ENCODE assay signal across 15 mouse cellular contexts in the genomic region with DNA sequence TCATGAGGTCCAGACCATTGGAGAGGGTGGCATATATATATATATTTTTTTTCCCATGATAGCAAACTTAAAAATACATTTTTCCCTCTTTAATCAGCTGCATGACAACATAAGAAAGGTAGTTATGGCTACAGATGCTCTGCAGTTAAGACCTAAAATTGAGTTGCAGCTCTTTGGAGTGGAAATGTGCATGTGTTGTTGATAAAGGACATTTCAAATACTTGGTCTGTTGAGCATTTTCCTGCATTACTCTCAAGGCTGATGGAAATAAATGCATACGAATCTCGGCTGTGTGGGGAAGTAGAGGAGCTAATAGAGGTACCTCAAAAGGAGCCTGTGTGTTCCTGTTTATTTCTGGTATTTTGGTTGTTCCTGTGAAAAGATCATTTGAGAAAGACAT.
DNase-seq lines count a peak whose midpoint lies in the region; ATAC-seq and TF ChIP-seq lines count a peak whose summit lies in the region.
"Had no signal": no experiment of that assay in that cellular context is flagged by ENCODE, and none has a peak within 500 bp of the region (broad histone marks: within the 10 kb centered on the region; RNA-seq: fewer than 3 reads in every experiment).

No protein-coding gene starts in this region.

- ATAC-seq in forebrain, embryonic 11.5 days (replicated peaks; ENCODE audit: low FRiP score) = peak; percentile 3
- ATAC-seq in hindbrain, embryonic 15.5 days (ENCODE audit: low FRiP score, low read depth) = peak; percentile 5; the same call in 1 of the 2 replicates
- peak; percentile 12; the same call in 1 of the 2 replicates for ATAC-seq in midbrain, embryonic 13.5 days
- ATAC-seq: intestine, embryonic 16.5 days had no signal

- H3K9me3 ChIP-seq in forebrain, embryonic 11.5 days (ENCODE audit: control insufficient read depth, low read length) = no peaks in the 10 kb centered on the region
- no peaks in the 10 kb centered on the region for H3K9me3 ChIP-seq in hindbrain, embryonic 15.5 days
- H3K9me3 ChIP-seq in midbrain, embryonic 13.5 days = no peaks in the 10 kb centered on the region
- H3K9me3 ChIP-seq: heart, embryonic 15.5 days had no signal

- TF ChIP-seq POLR2A in brain, embryonic 14.5 days (IDR thresholded peaks at IDR 0.05; ENCODE audit: borderline replicate concordance, extremely low read depth, insufficient read depth, insufficient read length, poor library complexity, severe bottlenecking) = no peak
- TF ChIP-seq POLR2A in lung, adult 2 months (IDR thresholded peaks at IDR 0.05; ENCODE audit: borderline replicate concordance, extremely low read depth, low read depth, low read length) = no peak

- no peaks in the 10 kb centered on the region for H3K36me3 ChIP-seq in forebrain, embryonic 11.5 days (ENCODE audit: control insufficient read depth, insufficient read depth, low read length)
- no peaks in the 10 kb centered on the region for H3K36me3 ChIP-seq in hindbrain, embryonic 15.5 days
- H3K36me3 ChIP-seq in midbrain, embryonic 13.5 days = no peaks in the 10 kb centered on the region
- H3K36me3 ChIP-seq: heart, embryonic 15.5 days had no signal

- 8% methylated on average over 2 of the region's 2 CpGs for WGBS in forebrain, embryonic 11.5 days
- WGBS in hindbrain, embryonic 15.5 days = 38% methylated on average over 2 of the region's 2 CpGs
- 26% methylated on average over 2 of the region's 2 CpGs for WGBS in midbrain, embryonic 13.5 days
- 82% methylated on average over 2 of the region's 2 CpGs for WGBS in lung, adult 2 months

- peak overlapping the region; percentile 77 for H3K27ac ChIP-seq in forebrain, embryonic 11.5 days (ENCODE audit: low read depth, low read length)
- H3K27ac ChIP-seq in hindbrain, embryonic 15.5 days (replicated peaks) = no peak overlapping the region
- no peak overlapping the region for H3K27ac ChIP-seq in midbrain, embryonic 13.5 days
- H3K27ac ChIP-seq: heart, embryonic 15.5 days; liver, embryonic 14.5 days; macrophage had no signal

- H3K4me2 ChIP-seq in forebrain, embryonic 11.5 days (ENCODE audit: low read depth, low read length, severe bottlenecking) = 0 out of 2 replicates have a peak overlapping the region, but pooled peaks have one; percentile 9
- H3K4me2 ChIP-seq in hindbrain, embryonic 15.5 days = peak overlapping the region; percentile 60
- peak overlapping the region; percentile 49 for H3K4me2 ChIP-seq in midbrain, embryonic 13.5 days (replicated peaks)

- DNase-seq in brain, embryonic 14.5 days (ENCODE audit: low read depth) = peak; percentile 76
- no peak for DNase-seq in forebrain, embryonic 11.5 days (ENCODE audit: low spot score)
- no peak for DNase-seq in adrenal gland, adult (ENCODE audit: inconsistent age in 2 of 2, low spot score in 1 of 2)
- no peak for DNase-seq in lung, adult 2 months
- no peak for DNase-seq in adrenal gland, postnatal 36 days
- DNase-seq in cerebellum, postnatal 25 days = no peak
- DNase-seq: cerebellum, adult 9-11 months; gastrocnemius, postnatal 25 days; thymus, postnatal 25 days had no signal

- H3K9ac ChIP-seq in forebrain, embryonic 11.5 days (ENCODE audit: low read length) = no peak overlapping the region
- H3K9ac ChIP-seq in hindbrain, embryonic 15.5 days = no peak overlapping the region
- H3K9ac ChIP-seq in midbrain, embryonic 13.5 days (replicated peaks) = no peak overlapping the region
- H3K9ac ChIP-seq: heart, embryonic 15.5 days; liver, embryonic 14.5 days had no signal

- no peak overlapping the region for H3K4me3 ChIP-seq in forebrain, embryonic 11.5 days (ENCODE audit: low read depth, low read length)
- H3K4me3 ChIP-seq in hindbrain, embryonic 15.5 days = peak overlapping the region; percentile 33; the same call in 1 of the 2 replicates
- no peak overlapping the region for H3K4me3 ChIP-seq in midbrain, embryonic 13.5 days (replicated peaks)
- no peak overlapping the region for H3K4me3 ChIP-seq in lung, adult 2 months (replicated peaks; ENCODE audit: extremely low read depth, low read depth, low read length)
- H3K4me3 ChIP-seq: heart, embryonic 15.5 days had no signal

- TF ChIP-seq CTCF in brain, embryonic 14.5 days (IDR thresholded peaks at IDR 0.05; ENCODE audit: borderline replicate concordance, extremely low read depth, insufficient read depth, insufficient read length) = no peak
- TF ChIP-seq CTCF in lung, adult 2 months (IDR thresholded peaks at IDR 0.05; ENCODE audit: insufficient read depth, low read length) = no peak

- peaks cover 2% of the 10 kb centered on the region; the same call in 1 of the 2 replicates for H3K27me3 ChIP-seq in forebrain, embryonic 11.5 days (ENCODE audit: control insufficient read depth, insufficient read depth, low read length)
- 0 out of 2 replicates have a peak, but pooled peaks cover 5% of the 10 kb centered on the region for H3K27me3 ChIP-seq in hindbrain, embryonic 15.5 days
- peaks cover 33% of the 10 kb centered on the region for H3K27me3 ChIP-seq in midbrain, embryonic 13.5 days
- H3K27me3 ChIP-seq: heart, embryonic 15.5 days had no signal

- peaks cover 11% of the 10 kb centered on the region; the same call in 1 of the 2 replicates for H3K4me1 ChIP-seq in forebrain, embryonic 11.5 days (replicated peaks; ENCODE audit: control insufficient read depth, insufficient read depth, low read length)
- H3K4me1 ChIP-seq in hindbrain, embryonic 15.5 days (replicated peaks) = peaks cover 10% of the 10 kb centered on the region
- peaks cover 13% of the 10 kb centered on the region for H3K4me1 ChIP-seq in midbrain, embryonic 13.5 days (replicated peaks)
- H3K4me1 ChIP-seq in lung, adult 2 months (ENCODE audit: control insufficient read depth, insufficient read depth, low read length) = no peaks in the 10 kb centered on the region
- H3K4me1 ChIP-seq: heart, embryonic 15.5 days had no signal

Comparison
In these comparisons a context has a peak if more than half of its experiments do, and no peak if none do; other contexts are left out.
1. H3K4me2 ChIP-seq: peak in every context shown above with its lines; median percentile 60 in hindbrain, embryonic 15.5 days; 49 in midbrain, embryonic 13.5 days; 9 in forebrain, embryonic 11.5 days.